ENCODE assay signal across 9 mouse cellular contexts in the genomic region with DNA sequence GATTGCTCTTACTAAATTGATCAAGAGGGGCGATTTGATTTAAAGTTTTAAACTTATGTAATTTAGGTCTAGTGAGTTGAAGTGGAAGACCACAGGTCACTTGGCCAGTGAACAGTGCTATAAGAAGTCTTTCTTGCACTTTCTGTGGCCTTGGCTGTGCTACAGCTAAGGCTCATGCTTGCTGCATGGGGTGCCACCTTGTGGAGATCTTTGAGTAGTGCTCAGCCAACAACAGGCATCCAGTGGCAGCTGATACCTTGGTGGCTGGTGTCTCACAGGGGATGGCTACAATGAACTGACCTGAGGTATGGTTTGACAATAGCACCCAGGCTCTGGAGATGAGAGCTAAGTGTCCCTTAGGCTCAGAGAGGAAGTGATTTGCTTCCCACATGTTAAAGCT. TPM values are rescaled to one million over a fixed set of nuclear protein-coding genes. Genes with fewer than 3 reads are reported as not detected.
DNase-seq lines count a peak whose midpoint lies in the region; ATAC-seq lines count a peak whose summit lies in the region.
"Had no signal": no experiment of that assay in that cellular context is flagged by ENCODE, and none has a peak within 500 bp of the region (broad histone marks: within the 10 kb centered on the region; RNA-seq: fewer than 3 reads in every experiment).

No protein-coding gene starts in this region.

- peaks cover 62% of the 10 kb centered on the region for H3K36me3 ChIP-seq in limb, embryonic 13.5 days
- no peaks in the 10 kb centered on the region for H3K36me3 ChIP-seq in midbrain, embryonic 16.5 days (ENCODE audit: control insufficient read depth, insufficient read depth, low read length)

- no peak overlapping the region for H3K4me3 ChIP-seq in limb, embryonic 13.5 days
- H3K4me3 ChIP-seq in midbrain, embryonic 16.5 days (ENCODE audit: low read depth, low read length), result no peak overlapping the region

- H3K27ac ChIP-seq in limb, embryonic 13.5 days, result no peak overlapping the region
- H3K27ac ChIP-seq in midbrain, embryonic 16.5 days (ENCODE audit: low read length), result no peak overlapping the region
- H3K27ac ChIP-seq: macrophage had no signal

- no peak overlapping the region for H3K9ac ChIP-seq in limb, embryonic 13.5 days
- no peak overlapping the region for H3K9ac ChIP-seq in midbrain, embryonic 16.5 days (ENCODE audit: low read depth, low read length)

- WGBS in limb, embryonic 13.5 days, result 12% methylated on average over 1 of the region's 1 CpGs
- 22% methylated on average over 1 of the region's 1 CpGs for WGBS in midbrain, embryonic 16.5 days

- no peak overlapping the region for H3K4me2 ChIP-seq in limb, embryonic 13.5 days (replicated peaks)
- no peak overlapping the region for H3K4me2 ChIP-seq in midbrain, embryonic 16.5 days (ENCODE audit: low read length)

- no peaks in the 10 kb centered on the region for H3K4me1 ChIP-seq in limb, embryonic 13.5 days
- H3K4me1 ChIP-seq in midbrain, embryonic 16.5 days (ENCODE audit: control insufficient read depth, insufficient read depth, low read length), result no peaks in the 10 kb centered on the region

- H3K9me3 ChIP-seq in limb, embryonic 13.5 days, result no peaks in the 10 kb centered on the region
- no peaks in the 10 kb centered on the region for H3K9me3 ChIP-seq in midbrain, embryonic 16.5 days (replicated peaks; ENCODE audit: control insufficient read depth, low read length, poor library complexity, severe bottlenecking)

- ATAC-seq in limb, embryonic 13.5 days (ENCODE audit: low FRiP score, low read depth), result peak; percentile 59
- ATAC-seq in midbrain, embryonic 16.5 days, result peak; percentile 79; the same call in 1 of the 2 replicates

- DNase-seq in 3T3-L1 (ENCODE audit: low read depth, low spot score) (peak; percentile 81), R1 (ENCODE audit: low read depth, low spot score) (peak; percentile 70)
- peak; percentile 81 to 84 for DNase-seq in cerebellum, postnatal 14 days
- DNase-seq in gastrocnemius, adult 8-10 months (ENCODE audit: low spot score in 2 of 2), result peak; percentile 15 to 22
- peak; percentile 37 to 77 for DNase-seq in kidney, adult 8-10 months
- peak; percentile 6 to 37 for DNase-seq in spleen, postnatal 36 days (ENCODE audit: low spot score in 2 of 2)

- H3K27me3 ChIP-seq in limb, embryonic 13.5 days, result no peaks in the 10 kb centered on the region
- H3K27me3 ChIP-seq in midbrain, embryonic 16.5 days (ENCODE audit: control insufficient read depth, insufficient read depth, low read depth, low read length), result no peaks in the 10 kb centered on the region

RNA-seq across cellular contexts. Expression of a gene that starts 22.5 kb away (rescaled TPM):
- total RNA-seq in gastrocnemius, adult 8-10 months (2022), result not detected
- polyA plus RNA-seq in limb, embryonic 13.5 days (2015; fragmentation: Nextera tagmentation; extraction: Ambion mirVana), result 0.47 TPM in 1 of 2 replicates, not detected in the other
- 0.30 TPM in 1 of 2 replicates, not detected in the other for polyA plus RNA-seq in midbrain, embryonic 16.5 days (2015; fragmentation: Nextera tagmentation; extraction: Ambion mirVana)
- polyA plus RNA-seq: macrophage had no signal

RNA-seq across cellular contexts. Expression of a gene that starts 47.7 kb away (rescaled TPM):
- total RNA-seq in gastrocnemius, adult 8-10 months (2022), result 10 to 100 TPM in 1 of 4 experiments, 1 to 10 TPM in 3; 7.8 to 10.4 (median 8.6) TPM
- polyA plus RNA-seq in limb, embryonic 13.5 days (2015; fragmentation: Nextera tagmentation; extraction: Ambion mirVana), result 17.0 and 18.8 TPM in 2 replicates
- polyA plus RNA-seq in midbrain, embryonic 16.5 days (2015; fragmentation: Nextera tagmentation; extraction: Ambion mirVana), result 12.1 and 12.6 TPM in 2 replicates

Comparison
In these comparisons a context has a peak if more than half of its experiments do, and no peak if none do; other contexts are left out.
1. DNase-seq: peak in every context shown above with its lines; median percentile 82 in cerebellum, postnatal 14 days; 81 in 3T3-L1; 70 in R1; 57 in kidney, adult 8-10 months; 22 in spleen, postnatal 36 days; 18 in gastrocnemius, adult 8-10 months.